Mouse (Mus musculus) stomach, postnatal 0 days (tissue): ENCODE measurements around the gene Pmch. TPM values are rescaled to one million over a fixed set of nuclear protein-coding genes. Genes with fewer than 3 reads are reported as not detected.

Experiments used
- ATAC-seq: fragments of 200-750 bp; cut with Nextera tagmentation; 2 replicates; pipeline ENCODE4 v1.8.0; 2017; ENCODE audit not compliant: low FRiP score, low TSS enrichment
- DNase-seq: peaks from one replicate; pipeline ENCODE4 v3.0.0-alpha.2; 2016; ENCODE audit warnings: low spot score
- H3K27ac ChIP-seq: fragments of 300-500 bp; sonication (generic); replicated peaks from 2 replicates; pipeline ENCODE4 v1.5.1; 2014; ENCODE audit warnings: mild to moderate bottlenecking, control low read depth
- H3K27me3 ChIP-seq: fragments of 300-500 bp; sonication (generic); 2 replicates; pipeline ENCODE4 v1.6.1; 2014; ENCODE audit warnings: low read length; ENCODE audit not compliant: control insufficient read depth, insufficient read depth
- H3K36me3 ChIP-seq: fragments of 300-500 bp; sonication (generic); 2 replicates; pipeline ENCODE4 v1.6.1; 2014; ENCODE audit warnings: low read length, mixed read lengths; ENCODE audit not compliant: control insufficient read depth, insufficient read depth
- H3K4me1 ChIP-seq: fragments of 300-500 bp; sonication (generic); replicated peaks from 2 replicates; pipeline ENCODE4 v1.6.1; 2014; ENCODE audit warnings: antibody characterized with exemption; ENCODE audit not compliant: control insufficient read depth, insufficient read depth
- H3K4me2 ChIP-seq: fragments of 300-500 bp; sonication (generic); replicated peaks from 2 replicates; pipeline ENCODE4 v1.6.1; 2014; ENCODE audit warnings: low read depth, mild to moderate bottlenecking, control low read depth, moderate library complexity
- H3K4me3 ChIP-seq: fragments of 300-500 bp; sonication (generic); 2 replicates; pipeline ENCODE4 v1.5.1; 2014; ENCODE audit warnings: low read depth, low read length, control low read depth
- H3K9ac ChIP-seq: fragments of 300-500 bp; sonication (generic); 2 replicates; pipeline ENCODE4 v1.6.1; 2014; ENCODE audit warnings: mild to moderate bottlenecking, low read length, control low read depth, mixed read lengths
- H3K9me3 ChIP-seq: fragments of 300-500 bp; sonication (generic); 2 replicates; pipeline ENCODE4 v1.6.1; 2016; ENCODE audit warnings: low read length; ENCODE audit not compliant: control insufficient read depth
- CTCF ChIP-seq: IDR thresholded peaks from 2 replicates; pipeline ENCODE4 v1.5.1; 2016; ENCODE audit warnings: antibody characterized with exemption, low read depth, mild to moderate bottlenecking, moderate library complexity
- EP300 ChIP-seq: optimal IDR thresholded peaks from 2 replicates; pipeline ENCODE3; 2016; ENCODE audit warnings: antibody characterized with exemption
- WGBS: fragments of 180-500 bp; shearing (Covaris S2); extraction: QIAGEN DNeasy Blood & Tissue Kit; methylation state at CpG from one replicate; pipeline ENCODE4 v1.1.7; 2014; 5-methylcytosine and 5-hydroxymethylcytosine counted together
- polyA plus RNA-seq: library from polyadenylated mRNA; unstranded; fragments of >200 nt; fragmentation: Nextera tagmentation; extraction: Ambion mirVana; gene quantifications from 2 replicates; pipeline ENCODE4 v1.2.1, GENCODE M21; 2015

The Pmch gene
- polyA plus RNA-seq, 1 experiment from 2014 or later = not detected

GRCm38 (mm10) chr10:88135630-88136029, 44.8 kb downstream of the Pmch start:
- no peak overlapping the region for H3K4me2 ChIP-seq
- 97% methylated on average over 16 of the region's 16 CpGs for WGBS
- no peak overlapping the region for H3K4me3 ChIP-seq
- H3K9me3 ChIP-seq = no peaks in the 10 kb centered on the region
- no peak overlapping the region for H3K27ac ChIP-seq
- H3K36me3 ChIP-seq = no peaks in the 10 kb centered on the region
- no peaks in the 10 kb centered on the region for H3K4me1 ChIP-seq
- H3K9ac ChIP-seq = no peak overlapping the region
- H3K27me3 ChIP-seq = no peaks in the 10 kb centered on the region
- TF ChIP-seq EP300 = no peak
- no peak for TF ChIP-seq CTCF
- ATAC-seq (no peak), DNase-seq (no peak)

Other genes with a start within 250 kb of the Pmch start
- gene Igf1, start 232.8 kb upstream of the Pmch start, polyA plus RNA-seq = 38.1 and 42.5 TPM in 2 replicates
- gene Parpbp, start 55.9 kb downstream of the Pmch start, polyA plus RNA-seq = 2.2 and 2.5 TPM in 2 replicates
- 32.0 and 37.4 TPM in 2 replicates for gene Nup37, start 55.9 kb downstream of the Pmch start, polyA plus RNA-seq
- 69.4 and 70.0 TPM in 2 replicates for gene Washc3, start 110.0 kb downstream of the Pmch start, polyA plus RNA-seq